Mouse (Mus musculus) heart, postnatal 0 days (tissue): ENCODE data around the gene Pcolce. TPM values are rescaled to one million over a fixed set of nuclear protein-coding genes. Genes with fewer than 3 reads are reported as not detected.

Experiments
- ATAC-seq: fragments of 200-750 bp; cut with Nextera tagmentation; 2 replicates; pipeline ENCODE4 v1.8.0; 2017; ENCODE audit warnings: low read depth, moderate number of reproducible peaks, moderate library complexity; ENCODE audit not compliant: insufficient read depth
- DNase-seq: peaks from one replicate; pipeline ENCODE4 v3.0.0-alpha.2; 2016; ENCODE audit warnings: low spot score
- H3K27ac ChIP-seq: fragments of 300-500 bp; sonication (generic); 2 replicates; pipeline ENCODE4 v1.5.1; 2014; ENCODE audit warnings: low read depth, mild to moderate bottlenecking
- H3K27me3 ChIP-seq: fragments of 300-500 bp; sonication (generic); 2 replicates; pipeline ENCODE4 v1.6.1; 2014; ENCODE audit warnings: low read length, mixed read lengths; ENCODE audit not compliant: control insufficient read depth, insufficient read depth
- H3K36me3 ChIP-seq: fragments of 300-500 bp; sonication (generic); replicated peaks from 2 replicates; pipeline ENCODE4 v1.6.1; 2014; ENCODE audit warnings: low read length, mixed read lengths; ENCODE audit not compliant: control insufficient read depth, insufficient read depth
- H3K4me1 ChIP-seq: fragments of 300-500 bp; sonication (generic); 2 replicates; pipeline ENCODE4 v1.6.1; 2014; ENCODE audit warnings: antibody characterized with exemption; ENCODE audit not compliant: control insufficient read depth, insufficient read depth
- H3K4me2 ChIP-seq: fragments of 300-500 bp; sonication (generic); 2 replicates; pipeline ENCODE4 v1.6.1; 2014; ENCODE audit warnings: low read depth, mild to moderate bottlenecking, low read length, moderate library complexity
- H3K4me3 ChIP-seq: fragments of 300-500 bp; sonication (generic); 2 replicates; pipeline ENCODE4 v1.5.1; 2014; ENCODE audit warnings: low read depth, low read length
- H3K9ac ChIP-seq: fragments of 300-500 bp; sonication (generic); replicated peaks from 2 replicates; pipeline ENCODE4 v1.6.1; 2014; ENCODE audit warnings: low read depth, low read length, mixed read lengths
- H3K9me3 ChIP-seq: fragments of 300-500 bp; sonication (generic); replicated peaks from 2 replicates; pipeline ENCODE4 v1.6.1; 2016; ENCODE audit warnings: low read length; ENCODE audit not compliant: control insufficient read depth
- CTCF ChIP-seq: IDR thresholded peaks from 2 replicates; pipeline ENCODE4 v1.5.1; 2016; ENCODE audit warnings: antibody characterized with exemption, control low read depth, low read depth
- EP300 ChIP-seq: IDR thresholded peaks from 2 replicates; pipeline ENCODE4 v1.6.1; 2016; ENCODE audit warnings: antibody characterized with exemption, low read depth
- WGBS: fragments of 180-500 bp; shearing (Covaris S2); extraction: QIAGEN DNeasy Blood & Tissue Kit; methylation state at CpG from one replicate; pipeline ENCODE4 v1.1.7; 2014; 5-methylcytosine and 5-hydroxymethylcytosine counted together
- polyA plus RNA-seq: library from polyadenylated mRNA; unstranded; fragments of >200 nt; fragmentation: Nextera tagmentation; extraction: Ambion mirVana; gene quantifications from 2 replicates; pipeline ENCODE4 v1.2.1, GENCODE M21; 2015
- total RNA-seq: library from RNA; depleted of rRNA; stranded (reverse); fragments of >200 nt; gene quantifications from 2 replicates; pipeline ENCODE4 v1.2.3, GENCODE M21; 2014; ENCODE audit warnings: low replicate concordance; rRNA removed

Gene Pcolce
- total and polyA plus RNA-seq, 2 experiments from 2014 or later, result 116 to 172 TPM

- H3K4me2 ChIP-seq, result no peak overlapping the region
- H3K36me3 ChIP-seq, result no peaks in the 10 kb centered on the region
- H3K9ac ChIP-seq, result no peak overlapping the region
- no peak overlapping the region for H3K27ac ChIP-seq
- WGBS, result 88% methylated on average over 5 of the region's 5 CpGs
- H3K9me3 ChIP-seq, result no peaks in the 10 kb centered on the region
- H3K4me3 ChIP-seq, result no peak overlapping the region
- TF ChIP-seq CTCF (no peak), EP300 (no peak)
- H3K27me3 ChIP-seq, result no peaks in the 10 kb centered on the region
- DNase-seq (no peak), ATAC-seq (no peak)
- H3K4me1 ChIP-seq, result no peaks in the 10 kb centered on the region
Measured at GRCm38 (mm10) chr5:137566416-137566815, 47.2 kb downstream of the Pcolce start.

DNA sequence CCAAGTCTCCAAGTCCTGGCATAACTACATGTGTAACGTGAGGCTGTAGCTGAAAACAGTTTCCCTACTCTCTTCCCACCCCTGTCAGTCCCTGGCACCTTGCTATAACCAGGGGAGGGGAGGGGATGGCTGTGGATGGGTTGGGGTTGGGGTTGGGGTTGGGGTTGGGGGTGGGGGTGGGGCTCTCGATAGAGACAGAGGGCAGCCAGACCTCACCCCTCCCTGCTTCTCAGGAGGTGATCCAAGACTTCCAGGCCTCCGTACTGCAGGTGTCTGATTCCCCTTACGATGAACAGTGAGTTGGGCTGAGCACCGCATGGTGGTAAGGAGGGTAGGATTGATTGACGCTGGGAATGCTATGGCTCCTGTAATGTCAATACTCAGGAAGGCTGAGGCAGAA is 47.8 kb downstream of the Pcolce start:
- no peaks in the 10 kb centered on the region for H3K4me1 ChIP-seq
- 71% methylated on average over 6 of the region's 6 CpGs for WGBS
- H3K4me2 ChIP-seq, result no peak overlapping the region
- TF ChIP-seq CTCF, result no peak
- no peak for TF ChIP-seq EP300
- H3K4me3 ChIP-seq, result no peak overlapping the region
- H3K9me3 ChIP-seq, result no peaks in the 10 kb centered on the region
- H3K9ac ChIP-seq, result no peak overlapping the region
- H3K27me3 ChIP-seq, result no peaks in the 10 kb centered on the region
- H3K27ac ChIP-seq, result no peak overlapping the region
- no peak for ATAC-seq
- no peak for DNase-seq
- no peaks in the 10 kb centered on the region for H3K36me3 ChIP-seq

DNA sequence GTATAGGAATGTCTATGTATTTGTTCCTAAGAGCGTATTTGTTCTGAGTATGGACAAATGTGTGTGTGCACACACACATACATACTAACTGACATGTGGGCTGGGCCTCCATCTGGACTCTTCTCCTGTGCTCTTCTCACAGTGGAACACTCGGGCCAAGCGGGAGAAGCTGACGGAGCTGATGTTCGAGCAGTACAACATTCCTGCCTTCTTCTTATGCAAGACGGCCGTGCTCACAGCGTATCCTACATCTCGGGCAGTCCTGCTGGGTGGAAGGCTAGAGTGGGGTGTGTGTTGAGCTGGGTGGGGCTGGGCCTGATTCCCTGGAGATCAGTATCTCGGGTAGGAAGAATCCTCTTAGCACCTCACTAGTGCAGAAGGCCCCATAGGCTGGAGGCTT is 50.6 kb downstream of the Pcolce start:
- H3K4me1 ChIP-seq, result no peaks in the 10 kb centered on the region
- H3K36me3 ChIP-seq, result no peaks in the 10 kb centered on the region
- no peak overlapping the region for H3K27ac ChIP-seq
- ATAC-seq, result no peak
- H3K9ac ChIP-seq, result no peak overlapping the region
- no peak for TF ChIP-seq EP300
- TF ChIP-seq CTCF, result no peak
- H3K4me3 ChIP-seq, result no peak overlapping the region
- no peaks in the 10 kb centered on the region for H3K9me3 ChIP-seq
- WGBS, result 55% methylated on average over 10 of the region's 10 CpGs
- no peak for DNase-seq
- peaks cover 5% of the 10 kb centered on the region for H3K27me3 ChIP-seq
- no peak overlapping the region for H3K4me2 ChIP-seq

DNA sequence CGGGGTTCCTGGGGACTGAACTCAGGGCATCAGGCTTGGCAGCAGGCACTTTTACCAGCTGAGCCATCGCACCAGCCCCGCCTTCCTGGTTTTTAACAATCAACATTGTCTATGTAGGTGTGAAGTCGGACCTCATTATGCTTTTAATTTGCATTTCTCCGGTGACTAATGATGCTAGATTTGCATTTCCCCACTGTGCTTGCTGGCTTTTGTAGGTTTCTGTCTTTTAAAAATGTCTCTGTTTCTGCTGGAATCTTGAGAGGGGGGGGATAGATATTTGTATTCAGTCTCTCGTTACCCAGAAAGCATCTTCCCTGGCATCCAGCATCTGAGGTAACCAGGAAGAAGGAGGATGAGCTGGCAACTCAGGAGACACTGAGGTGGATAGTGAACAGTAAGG is 52.0 kb downstream of the Pcolce start:
- TF ChIP-seq EP300 (no peak), CTCF (no peak)
- no peaks in the 10 kb centered on the region for H3K9me3 ChIP-seq
- no peak overlapping the region for H3K4me3 ChIP-seq
- H3K4me1 ChIP-seq, result no peaks in the 10 kb centered on the region
- no peak for DNase-seq
- no peak for ATAC-seq
- H3K4me2 ChIP-seq, result no peak overlapping the region
- no peak overlapping the region for H3K9ac ChIP-seq
- H3K27ac ChIP-seq, result no peak overlapping the region
- H3K36me3 ChIP-seq, result no peaks in the 10 kb centered on the region
- peaks cover 5% of the 10 kb centered on the region for H3K27me3 ChIP-seq
- WGBS, result 51% methylated on average over 6 of the region's 6 CpGs

Other genes starting within 250 kb of the Pcolce start
- under 0.01 and 0.43 TPM in 2 replicates for gene Zan, start 136.7 kb downstream of the Pcolce start, total RNA-seq
- 0.04 TPM in 2 replicates for gene Zan, start 136.7 kb downstream of the Pcolce start, polyA plus RNA-seq
- 40.1 and 61.3 TPM in 2 replicates for gene Pop7, start 111.3 kb downstream of the Pcolce start, total RNA-seq
- gene Pop7, start 111.3 kb downstream of the Pcolce start, polyA plus RNA-seq, result 39.9 and 40.6 TPM in 2 replicates
- gene Gigyf1, start 95.2 kb downstream of the Pcolce start, total RNA-seq, result 12.0 and 17.7 TPM in 2 replicates
- 7.2 TPM in 2 replicates for gene Gigyf1, start 95.2 kb downstream of the Pcolce start, polyA plus RNA-seq
- gene Epo, start 80.5 kb downstream of the Pcolce start, total RNA-seq, result not detected in 2 replicates
- not detected in 2 replicates for gene Epo, start 80.5 kb downstream of the Pcolce start, polyA plus RNA-seq
- 599 and 872 TPM in 2 replicates for gene Gnb2, start 80.3 kb downstream of the Pcolce start, total RNA-seq
- 301 TPM in 2 replicates for gene Gnb2, start 80.3 kb downstream of the Pcolce start, polyA plus RNA-seq
- gene Actl6b, start 60.3 kb downstream of the Pcolce start, total RNA-seq, result not detected in 2 replicates
- not detected in 2 replicates for gene Actl6b, start 60.3 kb downstream of the Pcolce start, polyA plus RNA-seq
- gene Tfr2, start 43.9 kb downstream of the Pcolce start, total RNA-seq, result 0.50 TPM in 1 of 2 replicates, not detected in the other
- 0.07 and 0.12 TPM in 2 replicates for gene Tfr2, start 43.9 kb downstream of the Pcolce start, polyA plus RNA-seq
- 9.3 TPM in 1 of 2 replicates, not detected in the other for gene Mospd3, start 12.7 kb downstream of the Pcolce start, total RNA-seq
- 18.3 and 19.7 TPM in 2 replicates for gene Mospd3, start 12.7 kb downstream of the Pcolce start, polyA plus RNA-seq
- 0.65 TPM in 1 of 2 replicates, not detected in the other for gene Fbxo24, start 15.2 kb upstream of the Pcolce start, total RNA-seq
- gene Fbxo24, start 15.2 kb upstream of the Pcolce start, polyA plus RNA-seq, result 0.11 and 0.16 TPM in 2 replicates
- 12.7 and 19.7 TPM in 2 replicates for gene Lrch4, start 15.3 kb upstream of the Pcolce start, total RNA-seq
- 15.9 and 17.8 TPM in 2 replicates for gene Lrch4, start 15.3 kb upstream of the Pcolce start, polyA plus RNA-seq
- 1.6 and 5.3 TPM in 2 replicates for gene Gm20605, start 15.4 kb upstream of the Pcolce start, total RNA-seq
- 1.8 and 2.5 TPM in 2 replicates for gene Gm20605, start 15.4 kb upstream of the Pcolce start, polyA plus RNA-seq
- gene Sap25, start 27.6 kb upstream of the Pcolce start, total RNA-seq, result 10.4 TPM in 1 of 2 replicates, not detected in the other
- gene Sap25, start 27.6 kb upstream of the Pcolce start, polyA plus RNA-seq, result 1.5 and 2.8 TPM in 2 replicates
- gene Irs3, start 31.9 kb upstream of the Pcolce start, total RNA-seq, result 7.6 TPM in 1 of 2 replicates, not detected in the other
- 0.08 and 0.23 TPM in 2 replicates for gene Irs3, start 31.9 kb upstream of the Pcolce start, polyA plus RNA-seq
- 27.0 and 28.8 TPM in 2 replicates for gene Agfg2, start 70.9 kb upstream of the Pcolce start, total RNA-seq
- gene Agfg2, start 70.9 kb upstream of the Pcolce start, polyA plus RNA-seq, result 14.3 and 15.5 TPM in 2 replicates
- 1.3 and 5.8 TPM in 2 replicates for gene Nyap1, start 127.8 kb upstream of the Pcolce start, total RNA-seq
- gene Nyap1, start 127.8 kb upstream of the Pcolce start, polyA plus RNA-seq, result 0.56 and 0.65 TPM in 2 replicates
- gene Tsc22d4, start 131.9 kb upstream of the Pcolce start, total RNA-seq, result 167 and 192 TPM in 2 replicates
- 221 and 232 TPM in 2 replicates for gene Tsc22d4, start 131.9 kb upstream of the Pcolce start, polyA plus RNA-seq
- 24.0 and 24.5 TPM in 2 replicates for gene Ppp1r35, start 165.1 kb upstream of the Pcolce start, total RNA-seq
- gene Ppp1r35, start 165.1 kb upstream of the Pcolce start, polyA plus RNA-seq, result 10.4 and 15.4 TPM in 2 replicates
- gene Mepce, start 173.9 kb upstream of the Pcolce start, total RNA-seq, result 18.0 and 19.6 TPM in 2 replicates
- 5.0 and 5.4 TPM in 2 replicates for gene Mepce, start 173.9 kb upstream of the Pcolce start, polyA plus RNA-seq
- gene Zcwpw1, start 174.0 kb upstream of the Pcolce start, total RNA-seq, result 1.4 and 8.7 TPM in 2 replicates
- 2.2 and 3.6 TPM in 2 replicates for gene Zcwpw1, start 174.0 kb upstream of the Pcolce start, polyA plus RNA-seq
- 3.7 and 78.0 TPM in 2 replicates for gene Pilra, start 222.5 kb upstream of the Pcolce start, total RNA-seq
- 2.0 TPM in 2 replicates for gene Pilra, start 222.5 kb upstream of the Pcolce start, polyA plus RNA-seq
- gene Pilrb1, start 244.3 kb upstream of the Pcolce start, total RNA-seq, result 0.66 TPM in 1 of 2 replicates, not detected in the other
- gene Pilrb1, start 244.3 kb upstream of the Pcolce start, polyA plus RNA-seq, result 0.45 and 0.75 TPM in 2 replicates